21 mouse cellular contexts compared by ENCODE assay signal in genomic region chr8:53435721-53436120, GRCm38 (mm10).
A peak's percentile ranks its signal among the peaks of the same experiment; 100 is the strongest.
DNase-seq lines count a peak whose midpoint lies in the region; TF ChIP-seq lines count a peak whose summit lies in the region.
"Had no signal": no experiment of that assay in that cellular context is flagged by ENCODE, and none has a peak within 500 bp of the region (broad histone marks: within the 10 kb centered on the region; RNA-seq: fewer than 3 reads in every experiment).

No protein-coding gene starts in this region.

- H3K9ac ChIP-seq in ES-E14 (ENCODE audit: insufficient read depth, low read depth, low read length, poor library complexity, severe bottlenecking), result no peak overlapping the region
- H3K9ac ChIP-seq: embryonic facial prominence, embryonic 12.5 days; forebrain, embryonic 13.5 days; forebrain, embryonic 15.5 days; forebrain, postnatal 0 days had no signal

- H3K9me3 ChIP-seq in ES-E14 (ENCODE audit: control insufficient read depth, insufficient read depth, low read depth, low read length), result no peaks in the 10 kb centered on the region
- H3K9me3 ChIP-seq: embryonic facial prominence, embryonic 10.5 days; embryonic facial prominence, embryonic 12.5 days; forebrain, embryonic 13.5 days; forebrain, embryonic 15.5 days had no signal

- no peak overlapping the region for H3K27ac ChIP-seq in testis, adult 2 months (ENCODE audit: control insufficient read depth, insufficient read depth, low read depth, low read length)
- H3K27ac ChIP-seq in ES-E14 (ENCODE audit: insufficient read depth, low read depth, low read length, poor library complexity, severe bottlenecking), result no peak overlapping the region
- H3K27ac ChIP-seq: embryonic facial prominence, embryonic 10.5 days; embryonic facial prominence, embryonic 12.5 days; forebrain, embryonic 13.5 days; forebrain, embryonic 15.5 days had no signal

- intact Hi-C loops in heart, postnatal 25 days (cut with DNase I), result no loop called here

- no peak for TF ChIP-seq CTCF in testis, adult 2 months (IDR thresholded peaks at IDR 0.05; ENCODE audit: control insufficient read depth, insufficient read depth, insufficient replicate concordance, low read depth, low read length)

- H3K4me3 ChIP-seq in testis, adult 2 months (ENCODE audit: control insufficient read depth, low read depth, low read length), result peak overlapping the region; percentile 56
- H3K4me3 ChIP-seq in ES-E14 (ENCODE audit: insufficient read depth in 1 of 2, low read depth in 1 of 2, low read length in 2 of 2, poor library complexity in 1 of 2, severe bottlenecking in 1 of 2), result no peak overlapping the region
- H3K4me3 ChIP-seq: embryonic facial prominence, embryonic 10.5 days; embryonic facial prominence, embryonic 12.5 days; forebrain, embryonic 13.5 days; forebrain, embryonic 15.5 days had no signal

- H3K27me3 ChIP-seq in testis, adult 2 months (ENCODE audit: control insufficient read depth, insufficient read depth, low read length), result no peaks in the 10 kb centered on the region
- H3K27me3 ChIP-seq: embryonic facial prominence, embryonic 12.5 days; forebrain, embryonic 13.5 days; forebrain, embryonic 15.5 days had no signal

- DNase-seq in testis, postnatal 10 days (ENCODE audit: low spot score), result no peak
- DNase-seq in ES-E14 (ENCODE audit: low read depth, low spot score), result peak; percentile 20
- DNase-seq in R1 (ENCODE audit: low read depth, low spot score), result peak; percentile 66
- DNase-seq in ZHBTc4 (ENCODE audit: low read depth, low spot score), result peak; percentile 47
- DNase-seq in heart, postnatal 25 days (ENCODE audit: low spot score), result no peak
- no peak for DNase-seq in kidney, postnatal 36 days
- DNase-seq in layer of hippocampus, adult 11-12 months (ENCODE audit: low spot score), result no peak
- DNase-seq: adrenal gland, adult 2 months; adrenal gland, postnatal 10 days; adrenal gland, postnatal 25 days; cerebellum, adult 11-12 months; cerebellum, adult 2 months; cerebellum, adult 9-10 months; cerebellum, postnatal 10 days; cerebellum, postnatal 25 days; forebrain, postnatal 0 days had no signal

- H3K4me1 ChIP-seq in testis, adult 2 months (ENCODE audit: control insufficient read depth, insufficient read depth, low read length), result no peaks in the 10 kb centered on the region
- no peaks in the 10 kb centered on the region for H3K4me1 ChIP-seq in ES-E14 (ENCODE audit: control insufficient read depth in 2 of 2, insufficient read depth in 2 of 2, low read length in 2 of 2, poor library complexity in 1 of 2)
- H3K4me1 ChIP-seq: embryonic facial prominence, embryonic 10.5 days; embryonic facial prominence, embryonic 12.5 days; forebrain, embryonic 13.5 days; forebrain, embryonic 15.5 days had no signal

- no peak for TF ChIP-seq POLR2A in testis, adult 2 months (IDR thresholded peaks at IDR 0.05; ENCODE audit: control insufficient read depth, low read depth, low read length)

- in situ Hi-C loops in ES-E14 (cut with MboI; ENCODE audit: low sequenced_read_pairs in 2 of 2, unreplicated experiment in 2 of 2), result no loop called here

- no peaks in the 10 kb centered on the region for H3K36me3 ChIP-seq in testis, adult 2 months (ENCODE audit: control insufficient read depth, insufficient read depth, low read length)
- H3K36me3 ChIP-seq in ES-E14 (ENCODE audit: control insufficient read depth, insufficient read depth, low read length, poor library complexity, severe bottlenecking), result no peaks in the 10 kb centered on the region
- H3K36me3 ChIP-seq: embryonic facial prominence, embryonic 10.5 days; embryonic facial prominence, embryonic 12.5 days; forebrain, embryonic 15.5 days had no signal

TF ChIP-seq in ES-E14, 5 proteins besides CTCF, POLR2A, EP300 and RAD21:
- no peak for TF ChIP-seq HCFC1 (IDR thresholded peaks at IDR 0.05; ENCODE audit: borderline replicate concordance, insufficient read depth, low read length)
- no peak for TF ChIP-seq ZC3H11A (IDR thresholded peaks at IDR 0.05; ENCODE audit: borderline replicate concordance, low read depth, low read length)
- no peak for TF ChIP-seq CHD2 (IDR thresholded peaks at IDR 0.05; ENCODE audit: low read depth, low read length)

Comparison
In these comparisons a context has a peak if more than half of its experiments do, and no peak if none do; other contexts are left out.
1. DNase-seq: peak in ES-E14 (single experiment), R1 (single experiment) and ZHBTc4 (single experiment); none in testis, postnatal 10 days (single experiment), heart, postnatal 25 days (single experiment), kidney, postnatal 36 days (0 of 2) and layer of hippocampus, adult 11-12 months (single experiment).